Mouse (Mus musculus) heart, embryonic 14.5 days (tissue): ENCODE measurements around the gene Card9. TPM values are rescaled to one million over a fixed set of nuclear protein-coding genes. Genes with fewer than 3 reads are reported as not detected.
"Not testable (repeated sequence)": the region's sequence is repeated elsewhere in the genome, so short reads cannot be mapped to it uniquely, and the experiment has no call there.

ENCODE experiments used
- ATAC-seq: fragments of 200-750 bp; cut with Nextera tagmentation; 2 replicates; pipeline ENCODE4 v1.8.0; 2017; ENCODE audit warnings: low read depth, moderate TSS enrichment; ENCODE audit not compliant: insufficient number of reproducible peaks, insufficient read depth, low FRiP score
- H3K27ac ChIP-seq, 2 experiments: fragments of 200-500 bp in 1 of 2; fragments of 300-500 bp in 1 of 2; sonication (generic) in 1 of 2; replicated peaks in 1 of 2; 2 replicates each; pipeline ENCODE4 v1.5.1; 2012 to 2014; ENCODE audit warnings: low read depth in 2 of 2, low read length in 2 of 2, control low read depth in 1 of 2, mild to moderate bottlenecking in 1 of 2, mixed read lengths in 1 of 2; ENCODE audit not compliant: control insufficient read depth in 1 of 2, insufficient read depth in 1 of 2
- H3K27me3 ChIP-seq: fragments of 300-500 bp; sonication (generic); 2 replicates; pipeline ENCODE4 v1.6.1; 2014; ENCODE audit warnings: mild to moderate bottlenecking, low read length, control low read depth; ENCODE audit not compliant: control insufficient read depth, insufficient read depth
- H3K36me3 ChIP-seq: fragments of 300-500 bp; sonication (generic); 2 replicates; pipeline ENCODE4 v1.6.1; 2014; ENCODE audit warnings: mild to moderate bottlenecking, control low read depth, low read length, mixed read lengths; ENCODE audit not compliant: control insufficient read depth, insufficient read depth
- H3K4me1 ChIP-seq, 2 experiments: fragments of 200-500 bp in 1 of 2; fragments of 300-500 bp in 1 of 2; sonication (generic) in 1 of 2; 2 replicates each; pipeline ENCODE4 v1.6.1; 2012 to 2014; ENCODE audit warnings: low read length in 2 of 2, control low read depth in 1 of 2, mixed read lengths in 1 of 2; ENCODE audit not compliant: control insufficient read depth in 2 of 2, insufficient read depth in 2 of 2
- H3K4me2 ChIP-seq: fragments of 300-500 bp; sonication (generic); 2 replicates; pipeline ENCODE4 v1.6.1; 2014; ENCODE audit warnings: mild to moderate bottlenecking, low read length
- H3K4me3 ChIP-seq, 2 experiments: fragments of 200-500 bp in 1 of 2; fragments of 300-500 bp in 1 of 2; sonication (generic) in 1 of 2; 2 replicates each; pipeline ENCODE4 v1.5.1; 2012 to 2014; ENCODE audit warnings: low read length in 2 of 2, mild to moderate bottlenecking in 2 of 2, control low read depth in 1 of 2, low read depth in 1 of 2, moderate library complexity in 1 of 2; ENCODE audit not compliant: control insufficient read depth in 1 of 2, insufficient read depth in 1 of 2
- H3K9ac ChIP-seq: fragments of 300-500 bp; sonication (generic); 2 replicates; pipeline ENCODE4 v1.6.1; 2014; ENCODE audit warnings: mild to moderate bottlenecking, low read length
- H3K9me3 ChIP-seq: fragments of 300-500 bp; sonication (generic); 2 replicates; pipeline ENCODE4 v1.6.1; 2016; ENCODE audit warnings: low read length, control low read depth; ENCODE audit not compliant: control insufficient read depth
- WGBS: fragments of 180-500 bp; shearing (Covaris S2); extraction: QIAGEN DNeasy Blood & Tissue Kit; methylation state at CpG from one replicate; pipeline ENCODE4 v1.1.7; 2014; 5-methylcytosine and 5-hydroxymethylcytosine counted together
- polyA plus RNA-seq: library from polyadenylated mRNA; unstranded; fragments of >200 nt; fragmentation: Nextera tagmentation; extraction: Ambion mirVana; gene quantifications from 2 replicates; pipeline ENCODE4 v1.2.1, GENCODE M21; 2014

Gene Card9
- polyA plus RNA-seq, 1 experiment from 2014 or later, result 0.61 TPM

GRCm38 (mm10) chr2:26387713-26388112 lies 27.0 kb upstream of the Card9 start:
- no peak for ATAC-seq
- Histone ChIP-seq H3K4me3 (no peak overlapping the region), H3K4me2 (peak overlapping the region; percentile 90), H3K36me3 (peaks cover 75% of the 10 kb centered on the region), H3K9me3 (no peaks in the 10 kb centered on the region), H3K27me3 (no peaks in the 10 kb centered on the region), H3K27ac (no peak overlapping the region), H3K4me1 (peaks cover 5 to 15% of the 10 kb centered on the region in 2 experiments), H3K9ac (peak overlapping the region; percentile 96)
- 80% methylated on average over 3 of the region's 3 CpGs for WGBS

- peak overlapping the region; percentile 61 to 80 for H3K4me3 ChIP-seq
- H3K36me3 ChIP-seq, result peaks cover 69% of the 10 kb centered on the region
- H3K27ac ChIP-seq, result peak overlapping the region in 1 of 2 experiments; percentile 44; a peak in 2 of 4 replicates
- peak overlapping the region; percentile 89 for H3K4me2 ChIP-seq
- 28% methylated on average over 6 of the region's 6 CpGs for WGBS
- H3K4me1 ChIP-seq, ATAC-seq, H3K27me3 ChIP-seq, H3K9me3 ChIP-seq: not testable (repeated sequence)
- peak overlapping the region; percentile 82 for H3K9ac ChIP-seq
These were observed 20.2 kb upstream of the Card9 start for GRCm38 (mm10) chr2:26380871-26381270.

- H3K4me1 ChIP-seq, result peaks cover 0 to 5% of the 10 kb centered on the region in 2 experiments; a peak in 1 of 4 replicates
- under 1% methylated on average over 38 of the region's 38 CpGs for WGBS
- no peaks in the 10 kb centered on the region for H3K27me3 ChIP-seq
- H3K9ac ChIP-seq, result peak within 1 kb of the TSS; percentile 82
- peak within 1 kb of the TSS; percentile 19 to 44; a peak in 2 of 4 replicates for H3K27ac ChIP-seq
- ATAC-seq, result peak; percentile 90
- peaks cover 69% of the 10 kb centered on the region for H3K36me3 ChIP-seq
- H3K9me3 ChIP-seq, result no peaks in the 10 kb centered on the region
- peak within 1 kb of the TSS; percentile 61 to 80 for H3K4me3 ChIP-seq
- H3K4me2 ChIP-seq, result peak within 1 kb of the TSS; percentile 89
These were observed 19.5 kb upstream of the Card9 start, which contains the start of gene Snapc4 for GRCm38 (mm10) chr2:26380131-26380771. Gene Snapc4, minus strand, starts transcription at chr2:26380653.

- Histone ChIP-seq H3K4me3 (no peak overlapping the region), H3K4me1 (no peaks in the 10 kb centered on the region), H3K9me3 (no peaks in the 10 kb centered on the region), H3K9ac (no peak overlapping the region), H3K27me3 (no peaks in the 10 kb centered on the region), H3K4me2 (no peak overlapping the region), H3K27ac (no peak overlapping the region), H3K36me3 (peaks cover 99% of the 10 kb centered on the region)
- no peak for ATAC-seq
- WGBS, result 93% methylated on average over 8 of the region's 8 CpGs
These were observed 11.7 kb upstream of the Card9 start for GRCm38 (mm10) chr2:26372396-26372795.

- Histone ChIP-seq H3K36me3 (peaks cover 99% of the 10 kb centered on the region), H3K27ac (no peak overlapping the region), H3K27me3 (no peaks in the 10 kb centered on the region), H3K9ac (no peak overlapping the region), H3K4me2 (no peak overlapping the region), H3K4me1 (peaks cover 8 to 16% of the 10 kb centered on the region in 2 experiments), H3K4me3 (no peak overlapping the region), H3K9me3 (no peaks in the 10 kb centered on the region)
- no peak for ATAC-seq
- WGBS, result 88% methylated on average over 1 of the region's 1 CpGs
These were observed 7.9 kb upstream of the Card9 start for GRCm38 (mm10) chr2:26368572-26368971.

- Histone ChIP-seq H3K4me2 (no peak overlapping the region), H3K36me3 (peaks cover 97% of the 10 kb centered on the region), H3K27me3 (no peaks in the 10 kb centered on the region), H3K27ac (no peak overlapping the region), H3K9ac (no peak overlapping the region), H3K4me3 (no peak overlapping the region), H3K4me1 (peaks cover 8 to 16% of the 10 kb centered on the region in 2 experiments), H3K9me3 (no peaks in the 10 kb centered on the region)
- 95% methylated on average over 6 of the region's 6 CpGs for WGBS
- ATAC-seq, result no peak
These were observed 7.2 kb upstream of the Card9 start for GRCm38 (mm10) chr2:26367911-26368310.

GRCm38 (mm10) chr2:26364738-26365465 lies 4.2 kb upstream of the Card9 start:
- 46% methylated on average over 10 of the region's 10 CpGs for WGBS
- no peaks in the 10 kb centered on the region for H3K27me3 ChIP-seq
- no peak overlapping the region for H3K9ac ChIP-seq
- peak overlapping the region; percentile 25 to 61 for H3K27ac ChIP-seq
- no peaks in the 10 kb centered on the region for H3K9me3 ChIP-seq
- peaks cover 8 to 16% of the 10 kb centered on the region in 2 experiments for H3K4me1 ChIP-seq
- 0 out of 2 replicates have a peak, but pooled peaks have one; percentile 49 for ATAC-seq
- no peak overlapping the region for H3K4me2 ChIP-seq
- peaks cover 76% of the 10 kb centered on the region for H3K36me3 ChIP-seq
- no peak overlapping the region for H3K4me3 ChIP-seq
